Comparison of ENCODE assay signal across 1 mouse cellular context in the genomic region with DNA sequence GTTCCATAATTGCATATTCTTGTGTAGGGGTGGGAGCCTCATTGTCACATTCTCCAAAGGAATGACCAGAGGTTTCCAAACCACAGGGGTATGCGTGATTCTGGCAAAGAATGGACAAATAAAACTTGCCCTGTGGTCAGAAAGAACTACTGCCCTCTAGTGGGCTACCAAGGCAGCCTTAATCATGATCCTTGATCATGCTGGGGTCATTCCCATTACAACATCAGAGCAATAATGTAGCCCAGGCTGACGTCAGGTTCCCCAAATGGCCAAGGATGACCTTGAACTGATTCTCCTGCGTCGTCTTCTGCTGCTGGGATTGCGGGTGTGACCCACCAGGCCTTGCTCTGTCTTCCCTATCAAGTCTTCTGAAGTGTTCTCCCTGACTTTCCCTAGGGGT.
TF ChIP-seq lines count a peak whose summit lies in the region.

No protein-coding gene starts in this region.

TF ChIP-seq in MEL, 35 proteins besides CTCF, POLR2A, EP300 and RAD21:
- peak; percentile 27 for TF ChIP-seq SMC3 (IDR thresholded peaks at IDR 0.05; ENCODE audit: low read depth, low read length)
